Mouse (Mus musculus) liver, embryonic 13.5 days (tissue): ENCODE data around the gene Taco1. TPM values are rescaled to one million over a fixed set of nuclear protein-coding genes. Genes with fewer than 3 reads are reported as not detected.
A peak's percentile ranks its signal among the peaks of the same experiment; 100 is the strongest.

ENCODE experiments used
- ATAC-seq: fragments of 200-750 bp; cut with Nextera tagmentation; 2 replicates; pipeline ENCODE4 v1.8.0; 2017; ENCODE audit warnings: low read depth, mild to moderate bottlenecking, moderate number of reproducible peaks, moderate library complexity
- DNase-seq: peaks from one replicate; pipeline ENCODE4 v3.0.0; 2022
- H3K27ac ChIP-seq: fragments of 300-500 bp; sonication (generic); 2 replicates; pipeline ENCODE4 v1.5.1; 2015; ENCODE audit warnings: moderate library complexity, mild to moderate bottlenecking, inconsistent platforms
- H3K27me3 ChIP-seq: fragments of 300-500 bp; sonication (generic); 2 replicates; pipeline ENCODE4 v1.6.1; 2015; ENCODE audit warnings: mild to moderate bottlenecking, inconsistent platforms
- H3K36me3 ChIP-seq: fragments of 300-500 bp; sonication (generic); 2 replicates; pipeline ENCODE4 v1.6.1; 2015; ENCODE audit warnings: mild to moderate bottlenecking, inconsistent platforms
- H3K4me1 ChIP-seq: fragments of 300-500 bp; sonication (generic); replicated peaks from 2 replicates; pipeline ENCODE4 v1.6.1; 2015; ENCODE audit warnings: inconsistent platforms
- H3K4me2 ChIP-seq: fragments of 300-500 bp; sonication (generic); 2 replicates; pipeline ENCODE4 v1.6.1; 2015; ENCODE audit warnings: inconsistent platforms, mild to moderate bottlenecking, moderate library complexity
- H3K4me3 ChIP-seq: fragments of 300-500 bp; sonication (generic); replicated peaks from 2 replicates; pipeline ENCODE4 v1.5.1; 2015; ENCODE audit warnings: mild to moderate bottlenecking, inconsistent platforms
- H3K9ac ChIP-seq: fragments of 300-500 bp; sonication (generic); 2 replicates; pipeline ENCODE4 v1.6.1; 2015; ENCODE audit warnings: mild to moderate bottlenecking, inconsistent platforms
- H3K9me3 ChIP-seq: fragments of 300-500 bp; sonication (generic); replicated peaks from 2 replicates; pipeline ENCODE4 v1.6.1; 2016; ENCODE audit warnings: inconsistent platforms
- WGBS: fragments of 180-500 bp; shearing (Covaris S2); methylation state at CpG from one replicate; pipeline ENCODE4 v1.1.7; 2015; ENCODE audit not compliant: insufficient replicate concordance; 5-methylcytosine and 5-hydroxymethylcytosine counted together
- polyA plus RNA-seq: library from polyadenylated mRNA; unstranded; fragments of >200 nt; fragmentation: Nextera tagmentation; extraction: Ambion mirVana; gene quantifications from 2 replicates; pipeline ENCODE4 v1.2.1, GENCODE M21; 2015

The Taco1 gene
- polyA plus RNA-seq, 1 experiment from 2014 or later: 8.3 TPM

DNA sequence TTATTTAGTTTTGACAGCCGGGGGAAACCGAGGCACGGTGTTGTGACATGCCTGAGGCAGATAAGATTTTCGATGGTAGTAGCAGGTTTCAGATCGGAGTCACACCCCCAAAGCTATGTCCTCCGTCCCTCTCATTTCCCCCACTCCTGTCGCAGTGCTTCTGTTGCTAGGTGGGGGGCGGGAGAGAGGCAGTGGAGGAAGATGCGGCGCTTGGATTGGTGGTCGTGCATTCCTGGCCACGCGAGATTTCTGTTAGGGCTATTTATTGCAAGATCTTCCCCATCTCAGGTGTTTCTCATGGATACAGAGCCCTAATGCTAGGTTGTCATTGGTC is 28.5 kb upstream of the Taco1 start:
- peak overlapping the region; percentile 83 for H3K4me2 ChIP-seq
- H3K4me1 ChIP-seq: peaks cover 56% of the 10 kb centered on the region
- H3K27ac ChIP-seq: peak overlapping the region; percentile 88
- peak; percentile 37 for DNase-seq
- no peaks in the 10 kb centered on the region for H3K27me3 ChIP-seq
- H3K9me3 ChIP-seq: no peaks in the 10 kb centered on the region
- no peaks in the 10 kb centered on the region for H3K36me3 ChIP-seq
- WGBS: 0% methylated on average over 13 of the region's 13 CpGs
- H3K9ac ChIP-seq: peak overlapping the region; percentile 96
- no peak for ATAC-seq
- H3K4me3 ChIP-seq: peak overlapping the region; percentile 95

DNA sequence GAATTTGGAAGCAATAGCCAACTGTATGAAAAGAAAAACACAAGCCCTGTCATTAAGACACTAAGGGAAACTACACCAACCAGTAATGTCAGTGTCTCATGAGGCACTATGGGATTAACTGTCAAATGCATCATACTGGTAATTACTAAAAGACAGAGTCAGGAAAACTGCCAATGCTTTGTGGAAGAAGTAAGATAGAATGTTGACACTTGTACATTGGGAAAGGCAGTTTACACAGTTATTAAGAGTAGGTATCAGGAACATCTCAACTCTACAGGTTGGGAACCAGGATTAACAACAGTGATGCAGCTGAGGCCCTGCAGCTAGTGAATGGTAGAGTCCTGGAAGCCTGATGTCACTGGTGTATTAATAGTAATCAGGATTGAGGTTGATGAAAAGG is 21.5 kb upstream of the Taco1 start:
- H3K27me3 ChIP-seq: no peaks in the 10 kb centered on the region
- H3K4me2 ChIP-seq: no peak overlapping the region
- peaks cover 38% of the 10 kb centered on the region for H3K4me1 ChIP-seq
- H3K9ac ChIP-seq: no peak overlapping the region
- no peak for ATAC-seq
- DNase-seq: no peak
- no peak overlapping the region for H3K4me3 ChIP-seq
- H3K27ac ChIP-seq: no peak overlapping the region
- H3K36me3 ChIP-seq: peaks cover 26% of the 10 kb centered on the region
- H3K9me3 ChIP-seq: no peaks in the 10 kb centered on the region

DNA sequence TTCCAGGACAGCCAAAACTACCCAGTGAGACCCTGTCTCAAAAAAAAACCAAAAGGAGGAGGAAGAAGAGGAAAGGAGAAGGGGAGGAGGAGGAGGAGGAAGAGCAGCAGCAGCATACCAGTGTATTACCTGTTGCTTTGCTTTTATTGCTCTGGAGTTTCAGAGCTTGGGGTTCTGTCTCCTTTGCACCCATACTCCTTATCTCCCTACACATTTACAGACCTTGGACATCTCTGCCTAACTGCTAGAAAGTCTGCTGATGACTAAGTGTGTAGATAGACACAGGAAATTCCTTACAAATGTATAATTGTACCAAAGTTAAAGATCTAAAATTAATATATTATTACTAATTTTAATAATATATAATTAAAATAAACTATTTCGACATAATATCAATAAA is 20.6 kb upstream of the Taco1 start:
- DNase-seq: no peak
- no peak overlapping the region for H3K27ac ChIP-seq
- WGBS: 79% methylated on average over 1 of the region's 1 CpGs

DNA sequence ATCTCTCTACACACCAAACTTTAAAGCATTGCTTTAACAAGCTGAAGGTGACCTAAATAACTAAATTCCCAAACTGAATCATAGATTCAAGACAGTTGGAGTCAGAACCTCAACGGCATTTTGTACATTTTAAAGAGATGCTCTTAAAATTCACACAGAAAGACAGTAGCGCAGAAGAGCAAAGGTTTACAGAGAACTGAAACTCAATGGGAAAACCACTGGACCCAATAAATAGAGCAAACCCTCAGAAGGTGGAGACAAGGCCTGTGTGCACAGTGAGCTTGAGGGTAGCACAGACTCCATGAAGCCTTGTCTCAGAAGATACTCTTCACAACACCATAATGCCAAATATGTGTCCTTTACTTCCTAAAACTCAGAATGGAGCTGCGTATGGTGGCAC is 20.1 kb upstream of the Taco1 start:
- 88% methylated on average over 3 of the region's 3 CpGs for WGBS
- no peak for DNase-seq
- Histone ChIP-seq H3K4me1 (peaks cover 30% of the 10 kb centered on the region), H3K4me3 (no peak overlapping the region), H3K9me3 (no peaks in the 10 kb centered on the region), H3K36me3 (peaks cover 37% of the 10 kb centered on the region), H3K27ac (no peak overlapping the region), H3K4me2 (no peak overlapping the region), H3K9ac (no peak overlapping the region), H3K27me3 (no peaks in the 10 kb centered on the region)
- ATAC-seq: no peak

More for the DNA sequence above, 20.6 kb upstream of the Taco1 start:
- no peak overlapping the region for H3K4me3 ChIP-seq
- peaks cover 33% of the 10 kb centered on the region for H3K4me1 ChIP-seq
- no peaks in the 10 kb centered on the region for H3K9me3 ChIP-seq
- H3K36me3 ChIP-seq: peaks cover 34% of the 10 kb centered on the region
- H3K27me3 ChIP-seq: no peaks in the 10 kb centered on the region
- no peak overlapping the region for H3K4me2 ChIP-seq
- no peak overlapping the region for H3K9ac ChIP-seq
- ATAC-seq: no peak

DNA sequence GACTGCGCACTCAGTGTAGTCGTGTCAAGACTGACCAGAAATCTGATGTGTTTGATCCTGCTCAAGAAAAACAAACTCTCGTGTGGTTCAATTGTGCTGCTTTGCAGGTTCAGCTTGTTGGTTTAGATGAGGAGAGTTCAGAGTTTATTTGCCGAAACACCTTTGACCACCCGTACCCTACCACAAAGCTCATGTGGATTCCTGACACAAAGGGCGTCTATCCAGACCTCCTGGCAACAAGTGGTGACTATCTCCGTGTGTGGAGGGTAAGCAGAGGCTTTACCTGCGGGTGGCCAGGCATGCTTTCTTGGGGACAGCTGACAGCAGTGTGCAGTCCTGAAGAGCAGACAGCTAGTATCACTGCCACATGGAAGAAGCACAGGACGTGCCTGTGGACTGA is 19.3 kb upstream of the Taco1 start:
- peaks cover 45% of the 10 kb centered on the region for H3K36me3 ChIP-seq
- H3K27me3 ChIP-seq: no peaks in the 10 kb centered on the region
- H3K9ac ChIP-seq: no peak overlapping the region
- peak; percentile 25; the same call in 1 of the 2 replicates for ATAC-seq
- no peak overlapping the region for H3K4me3 ChIP-seq
- peaks cover 28% of the 10 kb centered on the region for H3K4me1 ChIP-seq
- WGBS: 74% methylated on average over 9 of the region's 9 CpGs
- no peak overlapping the region for H3K27ac ChIP-seq
- no peaks in the 10 kb centered on the region for H3K9me3 ChIP-seq
- no peak for DNase-seq
- H3K4me2 ChIP-seq: no peak overlapping the region

DNA sequence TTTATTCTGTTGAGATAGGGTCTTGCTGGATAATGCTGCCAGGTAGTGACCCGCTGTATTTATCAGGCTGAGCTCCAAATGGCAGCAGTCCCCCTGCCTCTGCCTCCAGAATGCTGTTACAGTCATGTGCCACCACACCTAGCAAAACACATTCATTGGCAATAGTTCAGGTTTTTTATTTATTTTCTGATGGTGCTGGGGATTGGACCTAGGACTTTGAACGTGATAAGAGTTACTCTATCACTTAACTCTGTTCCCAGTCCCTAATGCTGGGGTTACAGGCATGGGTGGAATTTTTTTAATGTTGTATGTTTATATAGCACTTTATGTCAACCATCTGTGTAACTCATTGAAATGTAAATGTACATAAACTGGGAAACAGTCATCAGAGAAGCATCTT is 11.9 kb upstream of the Taco1 start:
- no peak for ATAC-seq
- Histone ChIP-seq H3K27me3 (no peaks in the 10 kb centered on the region), H3K9ac (no peak overlapping the region; the same call in 1 of the 2 replicates), H3K36me3 (peaks cover 94% of the 10 kb centered on the region), H3K4me1 (peaks cover 46% of the 10 kb centered on the region), H3K4me3 (no peak overlapping the region), H3K27ac (no peak overlapping the region), H3K4me2 (no peak overlapping the region), H3K9me3 (no peaks in the 10 kb centered on the region)
- DNase-seq: no peak
- WGBS: 74% methylated on average over 2 of the region's 2 CpGs

DNA sequence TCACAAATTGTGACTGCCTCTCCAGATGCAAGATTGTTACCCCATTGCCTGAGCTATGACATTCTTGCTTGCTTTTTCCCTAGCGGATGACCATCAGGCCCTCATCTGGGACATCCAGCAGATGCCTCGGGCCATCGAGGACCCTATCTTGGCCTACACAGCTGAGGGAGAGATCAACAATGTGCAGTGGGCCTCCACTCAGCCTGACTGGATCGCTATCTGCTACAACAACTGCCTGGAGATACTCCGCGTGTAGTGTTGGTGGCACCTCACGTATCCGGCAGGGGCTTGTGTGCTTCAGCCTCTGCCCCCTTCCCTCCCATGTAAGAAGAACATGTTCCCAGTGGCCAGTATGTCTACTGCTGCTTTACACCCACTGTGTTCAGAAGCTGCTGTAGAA is 11.3 kb upstream of the Taco1 start:
- ATAC-seq (peak; percentile 67), DNase-seq (peak; percentile 32)
- peaks cover 46% of the 10 kb centered on the region for H3K4me1 ChIP-seq
- WGBS: 48% methylated on average over 8 of the region's 8 CpGs
- H3K9me3 ChIP-seq: no peaks in the 10 kb centered on the region
- H3K4me3 ChIP-seq: no peak overlapping the region
- H3K27me3 ChIP-seq: no peaks in the 10 kb centered on the region
- H3K27ac ChIP-seq: peak overlapping the region; percentile 89
- H3K9ac ChIP-seq: no peak overlapping the region; the same call in 1 of the 2 replicates
- peaks cover 89% of the 10 kb centered on the region for H3K36me3 ChIP-seq
- no peak overlapping the region for H3K4me2 ChIP-seq

DNA sequence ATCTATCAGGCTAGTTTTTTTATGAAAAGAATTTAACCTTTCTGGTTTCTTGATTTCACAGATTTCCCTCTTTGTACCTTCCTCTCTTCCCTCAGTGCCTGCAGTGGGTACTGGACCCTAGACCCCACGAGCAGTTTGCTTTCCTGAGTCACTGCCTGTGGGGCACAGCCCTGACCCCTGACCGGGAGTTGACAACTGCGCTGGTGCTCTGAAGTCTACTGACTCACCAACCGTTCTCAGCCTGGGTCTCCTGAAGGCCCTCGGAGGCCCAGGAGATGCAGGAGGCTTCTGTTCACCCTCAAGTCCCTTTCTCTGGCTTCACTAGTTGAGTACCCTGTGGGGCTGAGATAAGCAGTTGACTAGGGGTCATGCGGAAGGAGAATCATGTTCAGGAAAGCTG is 10.5 kb upstream of the Taco1 start:
- no peak overlapping the region for H3K4me2 ChIP-seq

DNA sequence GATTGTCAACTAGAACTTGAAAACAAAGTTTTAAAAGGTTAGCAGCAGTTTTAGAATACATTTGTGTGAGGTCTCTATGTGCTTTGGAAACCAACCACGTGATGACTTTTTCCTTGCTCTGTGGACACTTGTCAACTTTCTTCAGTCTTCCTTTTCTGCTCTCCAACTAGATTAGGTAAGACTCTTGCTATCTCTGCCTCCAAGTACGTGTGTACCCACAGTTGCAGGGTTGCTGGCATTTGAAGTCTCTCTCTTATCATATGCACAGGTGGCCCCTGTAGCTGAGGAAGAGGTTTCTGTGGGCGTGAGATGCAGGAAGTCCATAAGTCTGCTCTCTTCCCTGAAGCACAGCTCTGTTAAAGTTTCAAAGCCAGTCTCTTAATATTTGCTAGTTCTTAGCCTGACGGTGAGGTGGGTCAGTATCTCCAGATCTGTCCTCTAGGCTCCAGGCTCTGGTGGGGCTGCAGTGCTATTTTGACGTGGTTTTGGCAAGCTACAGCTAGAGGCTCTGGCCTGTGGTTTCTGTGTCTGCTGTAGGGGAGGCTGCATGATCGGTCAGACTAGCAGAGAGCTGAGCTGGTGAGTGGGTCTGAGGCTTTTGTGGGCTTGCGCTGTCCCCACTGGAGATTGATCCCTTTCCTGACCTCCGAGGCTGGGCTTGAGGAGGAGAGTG is 8.9 kb upstream of the Taco1 start:
- ATAC-seq (peak; percentile 92), DNase-seq (peak; percentile 60)
- Histone ChIP-seq H3K27me3 (no peaks in the 10 kb centered on the region), H3K4me2 (peak overlapping the region; percentile 55), H3K4me1 (peaks cover 49% of the 10 kb centered on the region), H3K27ac (peak overlapping the region; percentile 89), H3K9me3 (no peaks in the 10 kb centered on the region), H3K4me3 (no peak overlapping the region), H3K36me3 (peaks cover 69% of the 10 kb centered on the region), H3K9ac (peak overlapping the region; percentile 51; the same call in 1 of the 2 replicates)
- 19% methylated on average over 8 of the region's 8 CpGs for WGBS

More for the DNA sequence above, 10.5 kb upstream of the Taco1 start:
- DNase-seq (no peak), ATAC-seq (no peak)
- 0 out of 2 replicates have a peak overlapping the region, but pooled peaks have one; percentile 2 for H3K9ac ChIP-seq
- peak overlapping the region; percentile 89 for H3K27ac ChIP-seq
- H3K36me3 ChIP-seq: peaks cover 83% of the 10 kb centered on the region
- peaks cover 49% of the 10 kb centered on the region for H3K4me1 ChIP-seq
- H3K9me3 ChIP-seq: no peaks in the 10 kb centered on the region
- no peak overlapping the region for H3K4me3 ChIP-seq
- 44% methylated on average over 6 of the region's 6 CpGs for WGBS
- H3K27me3 ChIP-seq: no peaks in the 10 kb centered on the region

DNA sequence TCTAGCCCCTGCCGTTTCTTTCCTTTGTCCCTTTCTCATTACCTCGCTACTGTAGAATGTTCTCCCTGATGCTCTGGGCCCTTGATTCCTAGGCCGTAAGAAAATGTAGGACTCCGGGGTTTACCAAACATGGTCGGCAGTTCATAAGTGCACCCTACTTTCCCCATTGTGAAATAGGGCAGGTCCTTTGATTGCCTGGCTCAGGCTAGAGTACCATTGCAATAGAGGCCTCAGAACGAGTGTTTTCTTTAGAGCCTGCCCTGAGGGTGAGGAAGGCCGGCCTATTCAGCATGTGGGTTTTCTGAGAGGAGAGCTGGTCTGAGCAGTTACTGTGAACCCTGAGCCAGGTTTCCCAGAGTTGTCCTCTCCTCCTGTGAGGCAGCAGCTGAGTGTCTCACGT is 7.8 kb upstream of the Taco1 start:
- Histone ChIP-seq H3K36me3 (peaks cover 59% of the 10 kb centered on the region), H3K4me3 (no peak overlapping the region), H3K4me2 (no peak overlapping the region), H3K9ac (no peak overlapping the region), H3K4me1 (peaks cover 49% of the 10 kb centered on the region), H3K27ac (peak overlapping the region; percentile 89; the same call in 1 of the 2 replicates), H3K9me3 (no peaks in the 10 kb centered on the region), H3K27me3 (no peaks in the 10 kb centered on the region)
- ATAC-seq (no peak), DNase-seq (no peak)
- 75% methylated on average over 8 of the region's 8 CpGs for WGBS

DNA sequence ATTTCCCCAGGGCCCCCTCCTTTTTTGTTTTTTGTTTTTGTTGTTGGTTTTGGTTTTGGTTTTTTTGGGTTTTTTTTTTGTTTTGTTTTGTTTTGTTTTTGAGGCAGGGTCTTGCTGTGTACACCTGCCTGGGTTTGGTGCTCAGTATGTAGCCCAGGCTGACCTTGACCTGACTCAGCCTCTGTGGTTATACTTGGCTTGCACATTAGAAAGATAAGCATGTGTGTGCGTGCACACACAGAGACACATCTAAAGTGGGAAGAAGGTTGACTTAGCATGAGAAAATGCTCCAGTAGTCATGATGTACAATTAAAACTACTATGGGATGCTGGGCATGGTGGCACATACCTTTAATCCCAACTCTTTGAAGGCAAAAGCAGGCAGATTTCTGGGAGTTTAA is 5.3 kb upstream of the Taco1 start:
- Histone ChIP-seq H3K4me1 (peaks cover 37% of the 10 kb centered on the region), H3K27ac (no peak overlapping the region), H3K9ac (no peak overlapping the region), H3K4me2 (no peak overlapping the region), H3K9me3 (no peaks in the 10 kb centered on the region), H3K4me3 (no peak overlapping the region), H3K27me3 (no peaks in the 10 kb centered on the region), H3K36me3 (peaks cover 34% of the 10 kb centered on the region)
- DNase-seq (no peak), ATAC-seq (no peak)
- 38% methylated on average over 1 of the region's 1 CpGs for WGBS

DNA sequence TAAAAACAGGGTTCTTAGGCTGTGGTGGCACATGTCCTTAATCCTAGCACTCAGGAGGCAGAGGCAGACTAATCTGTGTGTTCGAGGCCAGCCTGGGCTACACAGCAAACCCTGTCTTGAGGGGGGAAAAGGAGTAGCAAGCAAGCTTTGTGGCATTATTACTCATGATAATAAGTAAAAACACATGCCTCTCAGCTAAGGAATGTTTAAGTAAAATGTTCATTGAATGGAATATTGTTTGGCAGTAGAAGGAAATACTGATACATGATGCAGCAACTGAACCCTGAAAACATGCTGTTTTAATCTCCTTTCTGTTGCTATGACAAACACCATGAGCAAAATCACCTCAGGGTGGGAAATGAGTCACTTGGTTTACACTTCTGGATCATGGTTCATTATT is 4.5 kb upstream of the Taco1 start:
- Histone ChIP-seq H3K4me3 (no peak overlapping the region), H3K27me3 (no peaks in the 10 kb centered on the region), H3K9ac (no peak overlapping the region), H3K36me3 (peaks cover 27% of the 10 kb centered on the region), H3K4me2 (no peak overlapping the region), H3K27ac (no peak overlapping the region), H3K9me3 (no peaks in the 10 kb centered on the region), H3K4me1 (peaks cover 31% of the 10 kb centered on the region)
- ATAC-seq (no peak), DNase-seq (no peak)
- WGBS: 73% methylated on average over 1 of the region's 1 CpGs
